Mouse (Mus musculus) CH12.LX (cell line): Measurements from ENCODE around the gene Sh2d5. TPM values are rescaled to one million over a fixed set of nuclear protein-coding genes. Genes with fewer than 3 reads are reported as not detected.

Experiments
- DNase-seq: peaks from one replicate; pipeline ENCODE4 v3.0.0-alpha.2; 2013; ENCODE audit errors: extremely low read depth
- H3K27ac ChIP-seq: 2 replicates; pipeline ENCODE4 v1.5.1; 2012; ENCODE audit warnings: low read depth, mild to moderate bottlenecking, control low read depth, moderate library complexity; ENCODE audit not compliant: insufficient read depth
- H3K27me3 ChIP-seq: replicated peaks from 2 replicates; pipeline ENCODE3; 2012; ENCODE audit warnings: inconsistent platforms
- H3K36me3 ChIP-seq, 2 experiments: replicated peaks in 1 of 2; 2 replicates each; pipeline versions ENCODE3 to v1.6.1; 2012; ENCODE audit warnings: inconsistent platforms in 1 of 2, low read length in 1 of 2, mild to moderate bottlenecking in 1 of 2, mixed read lengths in 1 of 2, moderate library complexity in 1 of 2; ENCODE audit not compliant: control insufficient read depth in 1 of 2, insufficient read depth in 1 of 2
- H3K4me1 ChIP-seq, 2 experiments: 2 replicates each; pipeline ENCODE4 v1.6.1; 2012; ENCODE audit warnings: inconsistent platforms in 1 of 2, moderate library complexity in 1 of 2; ENCODE audit not compliant: insufficient read depth in 2 of 2, control insufficient read depth in 1 of 2
- H3K4me2 ChIP-seq: 2 replicates; pipeline ENCODE4 v1.6.1; 2012; ENCODE audit warnings: low read depth, mild to moderate bottlenecking, control low read depth; ENCODE audit not compliant: poor library complexity, insufficient read depth, severe bottlenecking
- H3K4me3 ChIP-seq, 3 experiments: fragments of 150-350 bp in 1 of 3; sonication (generic) in 1 of 3; replicated peaks in 1 of 3; 2 replicates each; pipeline versions ENCODE3 to v1.5.1; 2011 to 2012; ENCODE audit warnings: low read depth in 2 of 3, low read length in 2 of 3, mild to moderate bottlenecking in 2 of 3, moderate library complexity in 2 of 3, control low read depth in 1 of 3, improper control_type of control experiment in 1 of 3, inconsistent platforms in 1 of 3, mixed read lengths in 1 of 3; ENCODE audit not compliant: poor library complexity in 1 of 3
- H3K79me2 ChIP-seq: replicated peaks from 2 replicates; pipeline ENCODE4 v1.6.1; 2012; ENCODE audit warnings: mild to moderate bottlenecking, moderate library complexity; ENCODE audit not compliant: control insufficient read depth, poor library complexity, insufficient read depth, severe bottlenecking; ENCODE audit errors: extremely low read depth
- H3K9ac ChIP-seq: 2 replicates; pipeline ENCODE4 v1.6.1; 2012; ENCODE audit warnings: low read depth, mild to moderate bottlenecking, control low read depth, moderate library complexity; ENCODE audit not compliant: insufficient read depth
- H3K9me3 ChIP-seq: replicated peaks from 2 replicates; pipeline ENCODE3; 2012; ENCODE audit warnings: low read length, inconsistent platforms, mixed read lengths
- BHLHE40 ChIP-seq: IDR thresholded peaks from 2 replicates; pipeline ENCODE4 v1.6.1; 2011; ENCODE audit warnings: mild to moderate bottlenecking, low read depth, low read length, improper control_type of control experiment
- E2F4 ChIP-seq: IDR thresholded peaks from 2 replicates; pipeline ENCODE4 v1.6.1; 2011; ENCODE audit warnings: low read depth, low read length, improper control_type of control experiment; ENCODE audit not compliant: insufficient replicate concordance
- EP300 ChIP-seq: IDR thresholded peaks from 2 replicates; pipeline ENCODE4 v1.6.1; 2011; ENCODE audit warnings: low read length, improper control_type of control experiment
- KAT2A ChIP-seq: IDR thresholded peaks from 2 replicates; pipeline ENCODE4 v1.6.1; 2012; ENCODE audit warnings: low read length, improper control_type of control experiment, inconsistent platforms; ENCODE audit not compliant: insufficient replicate concordance
- NRF1 ChIP-seq: IDR thresholded peaks from 2 replicates; pipeline ENCODE4 v1.6.1; 2014; ENCODE audit warnings: low read depth, mild to moderate bottlenecking, inconsistent platforms, low read length, improper control_type of control experiment, moderate library complexity
- PAX5 ChIP-seq: IDR thresholded peaks from 2 replicates; pipeline ENCODE4 v1.6.1; 2012; ENCODE audit warnings: low read length, inconsistent platforms, mixed read lengths
- RCOR1 ChIP-seq: conservative IDR thresholded peaks from 2 replicates; pipeline ENCODE4 v1.6.1; 2012; ENCODE audit warnings: low read depth, mild to moderate bottlenecking, inconsistent platforms, low read length, improper control_type of control experiment
- TBP ChIP-seq: conservative IDR thresholded peaks from 2 replicates; pipeline ENCODE4 v1.6.1; 2011; ENCODE audit warnings: low read depth, low read length, improper control_type of control experiment
- TCF12 ChIP-seq: IDR thresholded peaks from 2 replicates; pipeline ENCODE4 v1.6.1; 2014; ENCODE audit warnings: low read depth, mild to moderate bottlenecking, inconsistent platforms, low read length, improper control_type of control experiment
- UBTF ChIP-seq: IDR thresholded peaks from 2 replicates; pipeline ENCODE4 v1.6.1; 2012; ENCODE audit warnings: low read depth, mild to moderate bottlenecking, inconsistent platforms, low read length, improper control_type of control experiment, moderate library complexity
- USF1 ChIP-seq: IDR thresholded peaks from 2 replicates; pipeline ENCODE4 v1.6.1; 2014; ENCODE audit warnings: low read depth, mild to moderate bottlenecking, inconsistent platforms, low read length, improper control_type of control experiment
- dilution Hi-C: fragments of 300-500 bp; cut with MboI; formaldehyde crosslinking; loops from 2 replicates; pipeline ENCODE4 v1.14.3; 2020; ENCODE audit warnings: low sequenced_read_pairs; ENCODE audit not compliant: extremely low pct_unique_long_range_greater_than_20kb, extremely low pct_ligation_motif_present
- in situ Hi-C: fragments of 300-500 bp; cut with MboI; formaldehyde crosslinking; loops from 3 replicates; pipeline ENCODE4 v1.14.3; 2019; ENCODE audit warnings: low sequenced_read_pairs, low pct_ligation_motif_present, low pct_unique_long_range_greater_than_20kb, mixed read lengths
- polyA plus RNA-seq: library from polyadenylated mRNA; unstranded; fragments of >175 nt; gene quantifications from 2 replicates; pipeline ENCODE4 v1.2.1, GENCODE M21; 2012; ENCODE audit warnings: low read depth; ENCODE audit not compliant: insufficient read length
- total RNA-seq, 2 experiments: library from RNA; depleted of rRNA; stranded (reverse); fragments of 300-350 nt in 1 of 2; fragments of >200 nt in 1 of 2; gene quantifications; 2 replicates each; pipeline ENCODE4 v1.2.3; 2012 to 2014

Sh2d5 gene
- total and polyA plus RNA-seq, 3 experiments = 0.24 to 0.68 (median 0.57) TPM

- Histone ChIP-seq H3K4me1 (peaks cover 7 to 40% of the 10 kb centered on the region in 2 experiments), H3K9me3 (no peaks in the 10 kb centered on the region), H3K27me3 (no peaks in the 10 kb centered on the region), H3K27ac (no peak overlapping the region), H3K4me3 (no peak overlapping the region), H3K36me3 (peaks cover 43 to 68% of the 10 kb centered on the region in 2 experiments), H3K9ac (no peak overlapping the region), H3K79me2 (peaks cover 52% of the 10 kb centered on the region)
- dilution Hi-C loops = no loop called here
- no peak for DNase-seq
- TF ChIP-seq EP300 (no peak), NRF1 (no peak), TBP (no peak), KAT2A (no peak), E2F4 (no peak), UBTF (no peak)
- TF ChIP-seq, all 38 proteins: peak for 0
- in situ Hi-C loops = no loop called here
- H3K4me2 ChIP-seq = no peak overlapping the region
Observed at GRCm38 (mm10) chr4:138222396-138222795, 27.8 kb upstream of the Sh2d5 start.

- Histone ChIP-seq H3K79me2 (peaks cover 40% of the 10 kb centered on the region), H3K36me3 (peaks cover 53 to 81% of the 10 kb centered on the region in 2 experiments), H3K9ac (no peak overlapping the region), H3K4me2 (no peak overlapping the region), H3K9me3 (no peaks in the 10 kb centered on the region), H3K27me3 (no peaks in the 10 kb centered on the region), H3K4me3 (no peak overlapping the region), H3K4me1 (peaks cover 7 to 40% of the 10 kb centered on the region in 2 experiments), H3K27ac (no peak overlapping the region)
- no peak for DNase-seq
- TF ChIP-seq USF1 = no peak
- no peak for TF ChIP-seq TCF12
- in situ Hi-C loops (no loop called here), dilution Hi-C loops (no loop called here)
Observed at GRCm38 (mm10) chr4:138223623-138224022, 26.6 kb upstream of the Sh2d5 start.

DNA sequence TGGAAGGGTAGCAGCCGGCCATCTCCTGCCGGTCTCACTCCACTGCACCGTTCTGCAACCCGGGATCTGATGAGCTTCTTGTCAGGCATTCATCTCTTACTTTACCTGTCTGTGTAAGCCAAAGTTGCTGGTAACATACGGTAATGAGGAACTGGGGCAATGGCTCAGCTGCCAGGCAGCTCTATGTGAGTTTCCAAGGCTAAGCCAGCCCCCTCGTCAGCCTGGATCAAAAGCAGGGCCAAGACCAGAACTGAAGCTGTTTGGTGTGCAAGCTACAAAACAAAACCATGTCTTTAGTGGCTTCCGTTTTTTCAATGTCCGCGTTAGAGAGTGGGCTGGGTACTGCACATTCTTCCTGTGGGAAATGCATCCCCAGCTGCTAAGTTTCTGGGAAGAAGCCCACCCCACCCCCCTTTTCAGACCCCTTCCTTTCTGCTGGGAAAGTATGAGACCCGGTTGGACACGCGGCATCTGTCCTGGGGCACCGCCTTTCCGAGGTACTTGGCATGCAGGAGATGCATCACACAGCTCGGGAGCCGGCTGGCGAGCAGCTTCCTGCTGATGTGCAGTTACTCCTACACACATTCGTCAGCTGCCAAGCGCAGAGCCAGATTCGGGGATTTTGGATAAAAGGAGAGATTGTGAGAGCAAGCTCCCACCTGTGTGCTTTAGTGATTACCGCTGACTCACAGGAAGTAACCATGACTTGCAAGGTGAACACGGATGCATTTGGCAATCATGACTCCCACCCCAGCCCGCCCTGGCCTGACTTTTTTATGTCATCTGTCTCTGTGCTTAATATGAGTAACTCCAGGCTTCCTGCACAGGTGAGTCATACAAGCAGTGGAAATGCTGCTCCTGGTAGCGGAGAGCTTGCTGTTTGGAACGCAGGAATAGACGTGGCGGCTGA lies 3.2 kb upstream of the Sh2d5 start:
- no peak for TF ChIP-seq BHLHE40
- TF ChIP-seq PAX5 = no peak
- TF ChIP-seq RCOR1 = no peak
- dilution Hi-C loops = no loop called here
- in situ Hi-C loops = no loop called here
- H3K4me1 ChIP-seq = peaks cover 4 to 5% of the 10 kb centered on the region in 2 experiments; a peak in 3 of 4 replicates
- peaks cover 26 to 84% of the 10 kb centered on the region in 2 experiments for H3K36me3 ChIP-seq
- H3K4me2 ChIP-seq = no peak overlapping the region
- peaks cover 2% of the 10 kb centered on the region for H3K9me3 ChIP-seq
- H3K4me3 ChIP-seq = no peak overlapping the region
- no peak for DNase-seq
- H3K27me3 ChIP-seq = no peaks in the 10 kb centered on the region
- no peaks in the 10 kb centered on the region for H3K79me2 ChIP-seq
- no peak overlapping the region for H3K9ac ChIP-seq
- no peak overlapping the region for H3K27ac ChIP-seq
